Mouse (Mus musculus) monocyte, adult 2 months (primary cell): ENCODE results near the gene Itfg1.

ENCODE experiments used
- DNase-seq, 2 experiments: peaks; one replicate each; pipeline ENCODE4 v3.0.0; 2022; ENCODE audit warnings: low spot score in 2 of 2, low read depth in 1 of 2

The Itfg1 gene

DNA sequence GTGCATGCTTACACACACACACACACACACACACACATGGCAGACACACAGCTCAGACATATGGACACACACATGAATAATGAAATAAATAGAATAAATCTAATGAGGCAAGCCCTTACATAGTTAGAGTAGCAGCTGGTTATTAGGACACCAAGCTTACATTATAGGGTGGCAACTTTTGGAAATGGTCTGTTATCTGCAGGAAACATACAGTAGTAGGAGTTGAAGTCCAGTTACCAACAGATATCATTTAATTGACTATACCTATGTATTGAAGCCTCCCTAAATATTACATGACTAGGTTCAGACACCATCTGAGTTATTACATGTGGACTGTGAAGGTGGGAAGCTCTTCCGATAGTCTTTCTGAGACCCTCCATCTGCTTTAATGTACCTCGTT is 95.7 kb downstream of the Itfg1 start:
- DNase-seq = no peak

DNA sequence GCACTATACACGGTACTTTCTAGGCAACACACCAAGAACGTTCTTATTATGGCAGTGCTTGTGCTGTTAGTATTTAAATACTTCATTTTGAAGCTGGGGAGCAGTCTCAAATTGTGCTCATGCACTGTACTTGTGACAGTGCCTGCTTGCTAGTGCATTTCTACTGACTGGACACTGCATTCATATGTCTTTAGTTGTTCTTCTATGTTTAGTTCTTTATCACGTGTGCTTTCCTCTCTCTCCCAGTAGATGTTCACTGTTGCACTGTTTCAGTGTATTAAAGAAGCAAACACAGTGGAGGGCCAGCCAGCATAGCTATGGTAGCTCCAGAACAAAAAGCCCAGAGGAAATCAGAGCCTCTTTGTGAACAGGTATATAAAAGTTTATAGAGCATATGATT is 110.2 kb downstream of the Itfg1 start:
- no peak for DNase-seq

DNA sequence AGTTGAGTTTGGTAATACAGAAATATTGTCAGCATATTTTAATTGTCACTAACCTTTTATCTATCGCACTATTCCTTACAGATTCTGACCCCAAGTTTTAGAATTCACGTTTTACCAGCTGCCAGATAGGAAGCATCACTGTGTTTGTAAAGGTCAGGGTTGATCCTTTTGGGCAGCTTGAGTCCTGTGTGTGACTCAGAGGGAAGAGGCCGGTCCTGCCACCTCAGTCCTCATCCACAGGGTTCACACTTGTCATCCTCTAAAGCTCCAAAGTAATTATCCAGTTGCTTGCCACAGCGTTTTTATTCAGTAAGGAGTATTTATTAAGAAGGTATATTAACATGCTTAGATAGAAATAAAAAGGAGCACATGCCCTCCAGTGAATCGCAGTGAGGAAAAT is 123.5 kb downstream of the Itfg1 start:
- DNase-seq = no peak

- DNase-seq = no peak
These were observed 124.0 kb downstream of the Itfg1 start for GRCm38 (mm10) chr8:85716696-85717095.

- no peak for DNase-seq
These were observed 133.7 kb downstream of the Itfg1 start for GRCm38 (mm10) chr8:85706988-85707387.

- peak in 1 of 2 experiments; percentile 3 for DNase-seq
These were observed 139.9 kb downstream of the Itfg1 start, which contains the start of gene Neto2 for GRCm38 (mm10) chr8:85700751-85701351. TSS of gene Neto2 (minus strand) at chr8:85700924.

DNA sequence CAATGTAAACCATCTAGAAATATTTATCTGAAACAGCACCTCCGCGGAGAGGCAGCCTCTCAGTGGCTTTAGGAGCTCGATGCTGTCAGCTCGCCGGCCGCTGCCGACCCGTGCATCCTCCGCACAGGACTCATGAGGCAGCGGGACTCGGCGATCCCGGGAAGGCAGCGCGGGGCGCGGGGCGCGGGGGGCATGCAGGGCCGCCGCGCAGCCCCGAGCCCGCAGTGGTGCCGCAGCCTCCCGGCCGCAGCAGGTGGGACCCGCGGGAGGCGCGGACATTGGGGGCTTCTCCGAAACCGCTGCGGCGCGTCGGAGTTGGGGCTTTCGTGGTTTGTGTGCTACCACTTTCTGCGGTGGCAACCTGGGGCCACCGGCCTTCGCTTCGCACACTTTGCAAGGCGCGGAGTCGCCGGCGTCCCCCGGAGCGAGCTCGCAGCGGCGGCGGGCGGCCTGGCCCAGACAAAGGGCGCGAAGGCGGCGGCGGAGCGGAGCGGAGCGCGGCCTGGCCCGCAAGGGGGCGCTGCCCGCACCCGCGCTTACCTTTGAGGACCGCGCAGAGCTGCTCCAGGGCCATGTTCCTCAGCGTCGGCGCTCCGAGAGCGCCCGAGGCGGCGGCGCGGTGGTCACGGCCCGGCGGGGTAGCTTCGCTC is 140.5 kb downstream of the Itfg1 start:
- no peak for DNase-seq

DNA sequence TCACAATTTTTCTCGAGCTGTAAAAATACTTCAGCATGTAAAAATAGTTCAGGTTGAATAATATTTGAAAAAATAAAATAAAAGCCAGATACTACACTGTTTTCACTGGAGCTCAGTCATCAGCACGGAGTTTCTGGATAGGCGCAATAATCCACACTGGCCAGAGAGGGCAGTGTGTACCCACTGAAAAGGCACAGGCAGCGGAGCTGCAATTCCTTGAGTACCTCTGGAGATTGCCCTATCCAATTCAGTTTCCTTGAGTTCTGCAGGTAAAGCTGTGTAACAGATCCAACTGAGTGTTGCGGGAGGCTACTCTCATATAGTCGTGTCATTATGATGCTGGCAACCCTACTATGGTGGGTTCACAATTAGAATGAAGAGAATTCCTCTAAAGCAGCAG is 141.7 kb downstream of the Itfg1 start:
- peak in 1 of 2 experiments; percentile 26 for DNase-seq
